Mouse (Mus musculus) liver, embryonic 12.5 days (tissue): Measurements from ENCODE around the gene Zfp317. TPM values are rescaled to one million over a fixed set of nuclear protein-coding genes. Genes with fewer than 3 reads are reported as not detected.
"Not testable (repeated sequence)": the region's sequence is repeated elsewhere in the genome, so short reads cannot be mapped to it uniquely, and the experiment has no call there.

Experiments
- ATAC-seq: fragments of 200-750 bp; cut with Nextera tagmentation; 2 replicates; pipeline ENCODE4 v1.8.0; 2017; ENCODE audit warnings: moderate number of reproducible peaks, mild to moderate bottlenecking, moderate library complexity
- H3K27ac ChIP-seq: fragments of 300-500 bp; sonication (generic); 2 replicates; pipeline ENCODE4 v1.5.1; 2016; ENCODE audit warnings: mild to moderate bottlenecking
- H3K27me3 ChIP-seq: fragments of 300-500 bp; sonication (generic); replicated peaks from 2 replicates; pipeline ENCODE4 v1.6.1; 2016; ENCODE audit warnings: mild to moderate bottlenecking, moderate library complexity
- H3K36me3 ChIP-seq: fragments of 300-500 bp; sonication (generic); 2 replicates; pipeline ENCODE4 v1.6.1; 2016; ENCODE audit warnings: mild to moderate bottlenecking, moderate library complexity
- H3K4me1 ChIP-seq: fragments of 300-500 bp; sonication (generic); 2 replicates; pipeline ENCODE4 v1.6.1; 2016
- H3K4me2 ChIP-seq: fragments of 300-500 bp; sonication (generic); 2 replicates; pipeline ENCODE4 v1.6.1; 2016; ENCODE audit warnings: mild to moderate bottlenecking, moderate library complexity
- H3K4me3 ChIP-seq: fragments of 300-500 bp; sonication (generic); 2 replicates; pipeline ENCODE4 v1.5.1; 2016; ENCODE audit warnings: mild to moderate bottlenecking, moderate library complexity
- H3K9ac ChIP-seq: fragments of 300-500 bp; sonication (generic); 2 replicates; pipeline ENCODE4 v1.6.1; 2016; ENCODE audit warnings: mild to moderate bottlenecking, moderate library complexity
- H3K9me3 ChIP-seq: fragments of 300-500 bp; sonication (generic); replicated peaks from 2 replicates; pipeline ENCODE4 v1.6.1; 2016; ENCODE audit warnings: mild to moderate bottlenecking, moderate library complexity
- WGBS: fragments of 180-500 bp; shearing (Covaris S2); methylation state at CpG from one replicate; pipeline ENCODE4 v1.1.7; 2016; ENCODE audit not compliant: insufficient replicate concordance; 5-methylcytosine and 5-hydroxymethylcytosine counted together
- polyA plus RNA-seq: library from polyadenylated mRNA; unstranded; fragments of >200 nt; fragmentation: Nextera tagmentation; extraction: Ambion mirVana; gene quantifications from 2 replicates; pipeline ENCODE4 v1.2.1, GENCODE M21; 2016

Gene Zfp317
- polyA plus RNA-seq = 15.3 and 15.6 TPM in 2 replicates

GRCm38 (mm10) chr9:19621843-19622822 is at the start of gene Zfp317:
Zfp317 (plus strand) TSS chr9:19622102.
- peak within 1 kb of the TSS; percentile 65 for H3K4me2 ChIP-seq

DNA sequence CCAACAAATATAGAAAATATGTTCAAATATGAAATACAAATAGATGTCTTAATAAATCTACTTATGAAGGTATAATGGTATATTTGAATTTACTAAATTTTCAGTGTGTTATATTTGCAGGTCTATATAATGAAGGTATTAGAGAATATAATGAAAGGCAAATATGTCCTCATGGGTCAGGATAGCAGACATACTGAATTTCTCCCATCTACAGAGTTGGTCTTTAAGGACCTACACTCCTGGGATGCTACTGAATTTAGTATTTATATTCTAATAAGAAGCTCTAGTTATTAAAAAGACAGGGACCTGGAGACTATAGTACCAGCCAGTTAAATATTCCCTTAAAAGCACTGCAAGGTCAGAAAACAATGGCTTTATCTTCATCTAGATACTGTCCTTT is 39.6 kb upstream of the Zfp317 start, which contains the start of gene Olfr855:
Gene Olfr855, plus strand, starts transcription at position 301 of the 400 bp plus-strand sequence.
- Histone ChIP-seq H3K27me3 (no peaks in the 10 kb centered on the region), H3K4me3 (no peak within 1 kb of the TSS), H3K4me1 (no peaks in the 10 kb centered on the region), H3K27ac (no peak within 1 kb of the TSS), H3K9me3 (no peaks in the 10 kb centered on the region), H3K4me2 (no peak within 1 kb of the TSS), H3K36me3 (no peaks in the 10 kb centered on the region), H3K9ac (no peak within 1 kb of the TSS)
- no peak for ATAC-seq

More at GRCm38 (mm10) chr9:19621843-19622822, at the start of gene Zfp317:
- peak within 1 kb of the TSS; percentile 89 for H3K27ac ChIP-seq
- no peaks in the 10 kb centered on the region for H3K27me3 ChIP-seq
- peaks cover 26% of the 10 kb centered on the region for H3K36me3 ChIP-seq
- WGBS = 2% methylated on average over 35 of the region's 35 CpGs
- ATAC-seq = peak; percentile 94
- H3K4me1 ChIP-seq = no peaks in the 10 kb centered on the region
- no peaks in the 10 kb centered on the region for H3K9me3 ChIP-seq
- H3K9ac ChIP-seq = peak within 1 kb of the TSS; percentile 75
- peak within 1 kb of the TSS; percentile 67 for H3K4me3 ChIP-seq

DNA sequence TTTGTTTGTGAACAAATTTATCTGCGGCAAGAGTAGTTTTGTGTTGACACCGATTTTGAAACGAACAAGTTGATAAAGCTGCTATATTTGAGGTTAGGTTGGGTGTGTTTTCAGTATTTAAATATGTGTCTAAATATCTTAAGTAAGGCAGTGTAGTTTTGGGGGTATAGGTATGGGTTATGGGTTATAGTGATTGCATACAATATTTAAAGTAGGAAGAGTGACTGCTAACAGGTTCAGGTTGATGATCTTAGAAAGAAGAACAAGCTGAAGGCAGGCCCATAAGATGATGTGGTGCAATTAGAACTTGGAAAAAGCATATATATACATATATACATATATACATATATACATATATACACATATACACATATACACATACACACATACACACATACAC is 605 bp upstream of the Zfp317 start:
- Histone ChIP-seq H3K27me3 (no peaks in the 10 kb centered on the region), H3K36me3 (peaks cover 20% of the 10 kb centered on the region), H3K4me3 (no peak overlapping the region), H3K27ac (no peak overlapping the region), H3K9ac (no peak overlapping the region), H3K4me2 (no peak overlapping the region), H3K9me3 (no peaks in the 10 kb centered on the region), H3K4me1 (no peaks in the 10 kb centered on the region)
- ATAC-seq = no peak
- 87% methylated on average over 3 of the region's 3 CpGs for WGBS

- Histone ChIP-seq H3K27me3 (no peaks in the 10 kb centered on the region), H3K27ac (no peak overlapping the region), H3K9me3 (no peaks in the 10 kb centered on the region), H3K4me1 (no peaks in the 10 kb centered on the region), H3K9ac (no peak overlapping the region), H3K4me3 (no peak overlapping the region), H3K4me2 (no peak overlapping the region), H3K36me3 (peaks cover 39% of the 10 kb centered on the region)
- ATAC-seq = no peak
Observed at GRCm38 (mm10) chr9:19629574-19629973, 7.7 kb downstream of the Zfp317 start.

- WGBS = 79% methylated on average over 3 of the region's 3 CpGs
- H3K4me1 ChIP-seq = no peaks in the 10 kb centered on the region
- no peaks in the 10 kb centered on the region for H3K9me3 ChIP-seq
- no peak overlapping the region for H3K9ac ChIP-seq
- no peaks in the 10 kb centered on the region for H3K27me3 ChIP-seq
- H3K4me3 ChIP-seq = no peak overlapping the region
- H3K36me3 ChIP-seq = peaks cover 80% of the 10 kb centered on the region
- no peak overlapping the region for H3K27ac ChIP-seq
- ATAC-seq = no peak
- no peak overlapping the region for H3K4me2 ChIP-seq
Observed at GRCm38 (mm10) chr9:19645193-19645592, 23.3 kb downstream of the Zfp317 start.

DNA sequence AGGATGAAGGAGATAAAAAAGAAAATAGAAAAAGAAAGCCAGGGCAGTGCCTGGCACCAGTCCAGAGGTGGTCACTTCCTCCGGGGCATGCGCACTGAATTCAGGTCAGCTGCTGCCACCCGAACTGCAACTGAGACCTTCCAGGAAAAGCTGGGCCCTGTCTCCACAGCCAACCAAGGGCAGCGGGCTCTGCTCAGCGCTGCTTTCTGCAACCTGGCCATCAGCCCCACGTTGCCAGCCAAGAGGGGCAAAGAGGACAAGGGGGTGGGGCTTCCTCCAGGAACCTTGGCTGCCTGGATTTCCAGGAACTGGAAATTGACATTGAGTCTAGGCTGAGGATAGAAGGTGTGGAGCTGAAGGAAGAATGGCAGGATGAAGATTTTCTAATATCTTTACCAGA is 68.4 kb downstream of the Zfp317 start:
- no peak overlapping the region for H3K9ac ChIP-seq
- H3K27ac ChIP-seq = no peak overlapping the region
- WGBS = 80% methylated on average over 6 of the region's 6 CpGs
- H3K4me3 ChIP-seq = no peak overlapping the region
- H3K4me1 ChIP-seq = no peaks in the 10 kb centered on the region
- no peaks in the 10 kb centered on the region for H3K36me3 ChIP-seq
- no peak for ATAC-seq
- H3K9me3 ChIP-seq = no peaks in the 10 kb centered on the region
- H3K27me3 ChIP-seq = no peaks in the 10 kb centered on the region
- H3K4me2 ChIP-seq = no peak overlapping the region

- H3K27me3 ChIP-seq = no peaks in the 10 kb centered on the region
- H3K4me1 ChIP-seq = no peaks in the 10 kb centered on the region
- no peak overlapping the region for H3K4me2 ChIP-seq
- H3K4me3 ChIP-seq = no peak overlapping the region
- H3K36me3 ChIP-seq = no peaks in the 10 kb centered on the region
- H3K27ac ChIP-seq = no peak overlapping the region
- 47% methylated on average over 1 of the region's 1 CpGs for WGBS
- no peak for ATAC-seq
- no peak overlapping the region for H3K9ac ChIP-seq
- no peaks in the 10 kb centered on the region for H3K9me3 ChIP-seq
Observed at GRCm38 (mm10) chr9:19691426-19691825, 69.5 kb downstream of the Zfp317 start.

DNA sequence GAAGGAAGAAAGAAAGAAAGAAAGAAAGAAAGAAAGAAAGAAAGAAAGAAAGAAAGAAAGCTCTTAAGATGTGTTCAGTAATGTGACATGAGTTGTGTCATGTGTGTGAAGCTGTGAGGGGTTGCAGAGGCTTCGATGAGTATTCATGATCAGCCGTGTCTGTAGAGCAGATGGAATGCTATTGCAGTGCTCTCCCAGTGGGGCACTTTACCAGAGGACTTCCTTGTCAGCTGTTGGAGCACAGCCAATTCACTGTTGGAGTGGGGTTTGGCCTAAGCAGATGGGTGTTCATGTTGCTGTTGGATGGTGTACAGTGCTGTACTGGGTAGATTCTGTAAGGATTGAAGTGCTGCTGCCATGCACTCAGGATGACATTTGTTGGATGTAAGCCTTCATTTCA is 70.5 kb downstream of the Zfp317 start:
- Histone ChIP-seq H3K9ac (no peak overlapping the region), H3K27me3 (no peaks in the 10 kb centered on the region), H3K27ac (no peak overlapping the region), H3K9me3 (no peaks in the 10 kb centered on the region), H3K4me3 (no peak overlapping the region), H3K36me3 (no peaks in the 10 kb centered on the region), H3K4me2 (no peak overlapping the region), H3K4me1 (no peaks in the 10 kb centered on the region)
- no peak for ATAC-seq
- 56% methylated on average over 2 of the region's 2 CpGs for WGBS

GRCm38 (mm10) chr9:19694285-19694684 is 72.4 kb downstream of the Zfp317 start:
- WGBS = 31% methylated on average over 2 of the region's 2 CpGs
- H3K4me1 ChIP-seq, ATAC-seq: not testable (repeated sequence)

GRCm38 (mm10) chr9:19694898-19695379 is 73.0 kb downstream of the Zfp317 start:
- not testable (repeated sequence) for H3K4me3 ChIP-seq, H3K27ac ChIP-seq, H3K9ac ChIP-seq, H3K9me3 ChIP-seq, H3K4me2 ChIP-seq, H3K27me3 ChIP-seq, ATAC-seq, H3K36me3 ChIP-seq, H3K4me1 ChIP-seq
- 59% methylated on average over 9 of the region's 9 CpGs for WGBS

More at GRCm38 (mm10) chr9:19694285-19694684, 72.4 kb downstream of the Zfp317 start:
- H3K9me3 ChIP-seq, H3K27me3 ChIP-seq, H3K4me3 ChIP-seq, H3K9ac ChIP-seq, H3K4me2 ChIP-seq, H3K27ac ChIP-seq, H3K36me3 ChIP-seq: not testable (repeated sequence)
